Mouse (Mus musculus) embryonic fibroblast, embryonic 13.5 days (primary cell): Measurements from ENCODE around the gene Gon7.

Experiments used
- CTCF ChIP-seq: IDR thresholded peaks from 2 replicates; pipeline ENCODE4 v1.5.1; 2011; ENCODE audit warnings: mild to moderate bottlenecking, control low read depth, low read length, moderate library complexity, borderline replicate concordance; ENCODE audit not compliant: insufficient read depth
- POLR2A ChIP-seq: IDR thresholded peaks from 2 replicates; pipeline ENCODE4 v1.6.1; 2011; ENCODE audit warnings: low read depth, mild to moderate bottlenecking, control low read depth, low read length, moderate library complexity

DNA sequence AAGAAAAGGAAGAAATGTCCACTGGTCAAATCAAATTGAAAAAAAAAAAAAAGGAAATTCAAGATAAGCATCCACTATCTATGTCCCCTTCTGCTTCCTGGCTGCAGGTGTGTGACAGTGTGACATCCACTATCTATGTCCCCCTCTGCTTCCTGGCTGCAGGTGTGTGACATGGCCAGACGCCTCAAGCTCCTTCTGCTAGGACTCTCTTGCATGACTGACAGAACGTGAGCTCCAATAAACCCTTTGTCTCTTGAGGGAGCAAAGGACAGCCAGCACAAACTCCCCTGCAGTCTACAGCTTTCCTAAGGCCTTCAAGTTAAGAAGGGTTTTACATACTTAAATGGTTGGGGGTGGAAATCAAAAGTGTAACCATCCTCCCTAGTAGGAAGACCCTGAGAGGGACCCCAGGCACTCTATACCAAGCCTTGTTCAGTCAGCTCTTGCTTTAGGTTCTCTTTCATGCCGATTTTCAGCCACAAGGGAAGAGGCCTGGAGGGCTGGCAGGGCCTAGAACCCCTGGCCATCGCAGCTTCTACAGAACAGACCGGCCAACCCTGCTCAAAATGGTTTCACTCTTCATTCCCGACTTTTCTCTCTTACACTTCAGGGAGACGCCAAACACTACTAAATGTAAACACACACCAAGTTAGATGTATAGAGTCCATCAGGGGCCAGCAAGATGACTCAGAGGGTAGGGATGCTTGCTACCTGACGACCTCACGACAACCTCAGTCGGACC is 42.8 kb downstream of the Gon7 start:
- TF ChIP-seq CTCF (no peak), POLR2A (no peak)
